Mouse (Mus musculus) hindbrain, embryonic 10.5 days (tissue): ENCODE measurements at regions not wholly inside any gene's neighbourhood (a gene's known extent, or its start where the extent isn't known, plus 50 kb on each side); places are given as distances from the start of the nearest gene placed in this dataset.
A peak's percentile ranks its signal among the peaks of the same experiment; 100 is the strongest.

Source experiments
- DNase-seq: peaks from one replicate; pipeline ENCODE4 v3.0.0-alpha.2; 2017; ENCODE audit warnings: low spot score
- H3K27ac ChIP-seq: fragments of 300-500 bp; sonication (generic); 2 replicates; pipeline ENCODE4 v1.5.1; 2016; ENCODE audit warnings: mild to moderate bottlenecking, moderate library complexity
- H3K27me3 ChIP-seq: fragments of 300-500 bp; sonication (generic); 2 replicates; pipeline ENCODE4 v1.6.1; 2016; ENCODE audit warnings: mild to moderate bottlenecking; ENCODE audit not compliant: poor library complexity, insufficient read depth, severe bottlenecking
- H3K36me3 ChIP-seq: fragments of 300-500 bp; sonication (generic); 2 replicates; pipeline ENCODE4 v1.6.1; 2016; ENCODE audit warnings: mild to moderate bottlenecking, moderate library complexity
- H3K4me1 ChIP-seq: fragments of 300-500 bp; sonication (generic); replicated peaks from 2 replicates; pipeline ENCODE4 v1.6.1; 2016; ENCODE audit warnings: mild to moderate bottlenecking
- H3K4me3 ChIP-seq: fragments of 300-500 bp; sonication (generic); 2 replicates; pipeline ENCODE4 v1.5.1; 2016; ENCODE audit warnings: mild to moderate bottlenecking, moderate library complexity
- H3K9me3 ChIP-seq: fragments of 300-500 bp; sonication (generic); 2 replicates; pipeline ENCODE4 v1.6.1; 2016; ENCODE audit warnings: mild to moderate bottlenecking, moderate library complexity
- WGBS: fragments of 180-500 bp; shearing (Covaris S2); methylation state at CpG from one replicate; pipeline ENCODE4 v1.1.7; 2016; 5-methylcytosine and 5-hydroxymethylcytosine counted together

GRCm38 (mm10) chr4:56686141-56686540, 53.7 kb upstream of the Gm26657 start:
- H3K27me3 ChIP-seq = 0 out of 2 replicates have a peak, but pooled peaks cover 3% of the 10 kb centered on the region
- H3K36me3 ChIP-seq = no peaks in the 10 kb centered on the region
- WGBS = 70% methylated on average over 8 of the region's 8 CpGs
- H3K9me3 ChIP-seq = no peaks in the 10 kb centered on the region
- no peak overlapping the region for H3K27ac ChIP-seq
- H3K4me1 ChIP-seq = peaks cover 9% of the 10 kb centered on the region
- no peak overlapping the region for H3K4me3 ChIP-seq
- DNase-seq = no peak

GRCm38 (mm10) chr4:56685696-56686095, 54.2 kb upstream of the Gm26657 start:
- DNase-seq = no peak
- WGBS = 56% methylated on average over 8 of the region's 8 CpGs
- Histone ChIP-seq H3K4me1 (peaks cover 9% of the 10 kb centered on the region), H3K4me3 (peak overlapping the region; percentile 16; the same call in 1 of the 2 replicates), H3K9me3 (no peaks in the 10 kb centered on the region), H3K27me3 (0 out of 2 replicates have a peak, but pooled peaks cover 3% of the 10 kb centered on the region), H3K27ac (no peak overlapping the region), H3K36me3 (no peaks in the 10 kb centered on the region)

GRCm38 (mm10) chr4:56685123-56685522, 54.7 kb upstream of the Gm26657 start:
- Histone ChIP-seq H3K4me3 (peak overlapping the region; percentile 16; the same call in 1 of the 2 replicates), H3K9me3 (no peaks in the 10 kb centered on the region), H3K27ac (no peak overlapping the region), H3K36me3 (no peaks in the 10 kb centered on the region), H3K4me1 (peaks cover 9% of the 10 kb centered on the region), H3K27me3 (0 out of 2 replicates have a peak, but pooled peaks cover 3% of the 10 kb centered on the region)
- DNase-seq = peak; percentile 89
- 8% methylated on average over 9 of the region's 9 CpGs for WGBS

- H3K4me3 ChIP-seq = no peak overlapping the region
- H3K27ac ChIP-seq = no peak overlapping the region
- WGBS = 91% methylated on average over 7 of the region's 7 CpGs
- no peak for DNase-seq
- H3K4me1 ChIP-seq = peaks cover 9% of the 10 kb centered on the region
- H3K36me3 ChIP-seq = no peaks in the 10 kb centered on the region
- H3K27me3 ChIP-seq = 0 out of 2 replicates have a peak, but pooled peaks cover 3% of the 10 kb centered on the region
- H3K9me3 ChIP-seq = no peaks in the 10 kb centered on the region
Measured at GRCm38 (mm10) chr4:56684031-56684430, 55.8 kb upstream of the Gm26657 start.

GRCm38 (mm10) chr4:56681121-56681520, 58.7 kb upstream of the Gm26657 start:
- DNase-seq = no peak
- 0 out of 2 replicates have a peak, but pooled peaks cover 1% of the 10 kb centered on the region for H3K27me3 ChIP-seq
- H3K4me3 ChIP-seq = no peak overlapping the region
- WGBS = 69% methylated on average over 8 of the region's 8 CpGs
- H3K4me1 ChIP-seq = peaks cover 9% of the 10 kb centered on the region
- no peak overlapping the region for H3K27ac ChIP-seq
- H3K9me3 ChIP-seq = no peaks in the 10 kb centered on the region
- no peaks in the 10 kb centered on the region for H3K36me3 ChIP-seq

- Histone ChIP-seq H3K4me1 (no peaks in the 10 kb centered on the region), H3K4me3 (no peak overlapping the region), H3K27ac (no peak overlapping the region), H3K36me3 (no peaks in the 10 kb centered on the region), H3K27me3 (no peaks in the 10 kb centered on the region), H3K9me3 (peaks cover 8% of the 10 kb centered on the region)
- DNase-seq = no peak
- 86% methylated on average over 4 of the region's 4 CpGs for WGBS
Measured at GRCm38 (mm10) chr4:56673868-56674267, 66.0 kb upstream of the Gm26657 start.

- no peaks in the 10 kb centered on the region for H3K4me1 ChIP-seq
- no peaks in the 10 kb centered on the region for H3K9me3 ChIP-seq
- H3K27ac ChIP-seq = no peak overlapping the region
- H3K36me3 ChIP-seq = no peaks in the 10 kb centered on the region
- no peaks in the 10 kb centered on the region for H3K27me3 ChIP-seq
- no peak for DNase-seq
- 88% methylated on average over 2 of the region's 2 CpGs for WGBS
- no peak overlapping the region for H3K4me3 ChIP-seq
Measured at GRCm38 (mm10) chr4:56664921-56665320, 74.9 kb upstream of the Gm26657 start.

- Histone ChIP-seq H3K36me3 (no peaks in the 10 kb centered on the region), H3K9me3 (no peaks in the 10 kb centered on the region), H3K4me1 (0 out of 2 replicates have a peak, but pooled peaks cover 4% of the 10 kb centered on the region), H3K27ac (no peak overlapping the region), H3K27me3 (no peaks in the 10 kb centered on the region), H3K4me3 (no peak overlapping the region)
- 80% methylated on average over 5 of the region's 5 CpGs for WGBS
- DNase-seq = no peak
Measured at GRCm38 (mm10) chr4:56661816-56662215, 78.1 kb upstream of the Gm26657 start.

- WGBS = 66% methylated on average over 3 of the region's 3 CpGs
- H3K27me3 ChIP-seq = no peaks in the 10 kb centered on the region
- DNase-seq = no peak
- H3K4me3 ChIP-seq = no peak overlapping the region
- peaks cover 15% of the 10 kb centered on the region for H3K4me1 ChIP-seq
- H3K9me3 ChIP-seq = no peaks in the 10 kb centered on the region
- H3K27ac ChIP-seq = no peak overlapping the region
- no peaks in the 10 kb centered on the region for H3K36me3 ChIP-seq
Measured at GRCm38 (mm10) chr4:56657046-56657445, 82.8 kb upstream of the Gm26657 start.

- no peak overlapping the region for H3K4me3 ChIP-seq
- H3K27ac ChIP-seq = 0 out of 2 replicates have a peak overlapping the region, but pooled peaks have one; percentile 29
- H3K36me3 ChIP-seq = no peaks in the 10 kb centered on the region
- WGBS = 84% methylated on average over 4 of the region's 4 CpGs
- H3K9me3 ChIP-seq = no peaks in the 10 kb centered on the region
- no peaks in the 10 kb centered on the region for H3K27me3 ChIP-seq
- H3K4me1 ChIP-seq = peaks cover 22% of the 10 kb centered on the region
- DNase-seq = no peak
Measured at GRCm38 (mm10) chr4:56654327-56654726, 85.5 kb upstream of the Gm26657 start.

GRCm38 (mm10) chr4:56652819-56653218, 87.1 kb upstream of the Gm26657 start:
- no peaks in the 10 kb centered on the region for H3K9me3 ChIP-seq
- H3K4me3 ChIP-seq = no peak overlapping the region
- H3K27ac ChIP-seq = no peak overlapping the region
- no peaks in the 10 kb centered on the region for H3K36me3 ChIP-seq
- no peak for DNase-seq
- WGBS = 82% methylated on average over 5 of the region's 5 CpGs
- H3K4me1 ChIP-seq = peaks cover 21% of the 10 kb centered on the region
- no peaks in the 10 kb centered on the region for H3K27me3 ChIP-seq

GRCm38 (mm10) chr4:56649731-56650130, 90.1 kb upstream of the Gm26657 start:
- Histone ChIP-seq H3K27ac (peak overlapping the region; percentile 23; the same call in 1 of the 2 replicates), H3K27me3 (no peaks in the 10 kb centered on the region), H3K9me3 (no peaks in the 10 kb centered on the region), H3K36me3 (no peaks in the 10 kb centered on the region), H3K4me3 (no peak overlapping the region), H3K4me1 (peaks cover 22% of the 10 kb centered on the region)
- WGBS = 44% methylated on average over 1 of the region's 1 CpGs
- peak; percentile 27 for DNase-seq

GRCm38 (mm10) chr4:56643999-56644962, 95.6 kb upstream of the Gm26657 start:
- H3K27me3 ChIP-seq = no peaks in the 10 kb centered on the region
- H3K9me3 ChIP-seq = no peaks in the 10 kb centered on the region
- DNase-seq = peak; percentile 60
- WGBS = 33% methylated on average over 20 of the region's 20 CpGs
- H3K4me3 ChIP-seq = peak overlapping the region; percentile 11; the same call in 1 of the 2 replicates
- H3K36me3 ChIP-seq = no peaks in the 10 kb centered on the region
- peaks cover 25% of the 10 kb centered on the region for H3K4me1 ChIP-seq
- H3K27ac ChIP-seq = peak overlapping the region; percentile 45; the same call in 1 of the 2 replicates
